Mouse (Mus musculus) gastrocnemius, postnatal 4 days (tissue): ENCODE data around the gene Ulk4. TPM values are rescaled to one million over a fixed set of nuclear protein-coding genes. Genes with fewer than 3 reads are reported as not detected.

Source experiments
- DNase-seq, 2 experiments: peaks; one replicate each; pipeline ENCODE4 v3.0.0; 2021 to 2022; ENCODE audit warnings: low spot score in 2 of 2, mixed read lengths in 2 of 2
- total RNA-seq, 2 experiments: library from RNA; stranded (reverse); gene quantifications; 2 replicates each; pipeline ENCODE4 v1.2.3; 2021

The Ulk4 gene
- total RNA-seq, 2 experiments from 2014 or later, result 2.2 to 2.3 TPM

DNA sequence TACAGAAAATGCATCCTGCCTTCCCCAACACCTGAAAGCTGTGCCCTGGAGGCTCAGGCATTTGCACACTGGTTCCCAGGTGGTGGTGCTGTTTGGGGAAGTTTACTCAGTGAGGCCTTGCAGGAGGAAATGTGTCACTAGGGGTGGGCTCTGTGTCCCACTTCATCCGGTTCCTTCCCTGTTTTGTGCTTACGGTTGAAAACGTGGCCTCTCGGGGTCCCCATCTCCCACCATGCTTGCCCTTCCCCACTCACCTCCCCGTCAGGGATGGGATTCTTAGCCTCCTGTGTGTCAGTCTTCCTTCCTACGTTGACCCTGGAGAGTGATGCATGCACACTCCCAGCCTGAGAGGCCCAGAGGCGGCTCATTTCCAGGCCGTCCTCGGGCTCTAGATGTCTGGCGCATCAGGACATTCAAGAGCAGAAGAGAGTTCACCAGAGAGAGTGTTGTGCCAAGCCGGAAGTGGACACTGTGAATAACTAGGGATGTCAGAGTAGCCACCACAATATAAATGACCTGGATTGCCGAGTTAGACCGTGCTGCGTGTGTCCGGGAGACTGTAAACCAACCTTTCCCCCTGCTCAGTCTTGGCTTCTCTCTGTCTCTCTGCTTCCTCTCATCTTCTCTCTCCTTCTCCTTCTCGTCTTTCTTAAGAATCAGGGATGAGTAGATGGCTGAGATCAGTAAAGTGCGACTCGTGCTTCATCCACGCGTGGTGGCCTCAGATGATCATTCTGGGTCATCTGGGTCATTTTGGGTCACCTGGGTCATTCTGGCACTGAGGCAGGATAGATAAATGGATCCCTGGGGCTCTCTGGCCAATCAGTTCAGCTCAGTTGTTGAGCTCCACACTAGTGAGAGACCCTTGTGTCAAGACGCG is 24.3 kb upstream of the Ulk4 start:
- DNase-seq, result no peak

DNA sequence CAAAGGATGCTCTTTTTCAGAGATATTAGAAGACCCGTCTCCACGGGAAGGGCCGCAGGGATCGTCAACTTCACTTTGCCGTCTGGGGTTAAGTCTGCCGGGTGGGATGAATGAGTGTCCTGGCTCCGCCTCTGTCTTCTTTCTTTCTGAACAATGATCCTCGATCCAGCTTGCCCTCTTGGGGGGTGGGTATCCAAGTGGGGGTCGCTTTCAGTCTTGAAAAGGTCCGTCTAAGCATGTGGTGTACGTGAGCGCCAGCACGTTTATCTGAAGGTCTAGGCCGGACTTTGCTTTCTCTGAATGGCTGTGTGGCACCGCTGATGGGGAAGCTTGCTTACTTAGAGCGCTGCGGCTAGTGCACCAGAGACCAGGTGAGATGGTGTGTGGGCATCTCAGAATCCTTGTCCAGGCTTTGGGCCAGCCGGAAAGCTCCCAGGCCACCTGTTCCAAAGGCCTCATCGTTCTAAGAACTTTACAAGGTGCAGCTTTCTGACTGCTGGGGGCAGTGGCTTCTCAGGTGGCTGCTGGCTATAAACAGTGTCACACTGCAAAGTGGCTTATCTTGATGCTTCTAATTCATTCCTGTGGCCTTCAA is 23.1 kb upstream of the Ulk4 start:
- no peak for DNase-seq

DNA sequence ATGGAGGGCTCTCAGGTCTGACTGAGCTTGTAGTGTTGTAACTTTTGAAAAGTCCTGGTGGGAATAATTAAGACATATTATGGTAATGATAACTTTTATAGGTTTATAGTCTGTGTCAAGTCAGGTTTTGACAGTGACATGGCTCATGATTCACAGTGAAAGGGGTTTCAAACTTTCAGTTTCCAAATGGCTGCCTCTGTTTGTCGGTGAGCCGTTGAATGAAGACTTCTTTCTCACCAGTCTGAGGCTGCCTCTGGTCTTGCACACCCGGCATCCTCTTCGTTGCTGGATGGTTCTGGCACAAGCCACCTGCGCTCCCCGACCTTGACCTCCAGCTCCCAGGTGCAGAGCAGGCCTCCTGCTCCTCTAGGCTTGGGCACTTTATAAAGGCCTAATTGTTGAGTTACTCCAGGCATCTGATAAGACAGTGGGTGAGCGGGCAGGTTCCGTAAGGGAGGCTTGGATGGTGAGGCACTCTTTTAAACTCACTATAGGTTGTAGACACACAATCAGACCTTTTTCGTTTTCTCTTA is 22.3 kb upstream of the Ulk4 start:
- no peak for DNase-seq

DNA sequence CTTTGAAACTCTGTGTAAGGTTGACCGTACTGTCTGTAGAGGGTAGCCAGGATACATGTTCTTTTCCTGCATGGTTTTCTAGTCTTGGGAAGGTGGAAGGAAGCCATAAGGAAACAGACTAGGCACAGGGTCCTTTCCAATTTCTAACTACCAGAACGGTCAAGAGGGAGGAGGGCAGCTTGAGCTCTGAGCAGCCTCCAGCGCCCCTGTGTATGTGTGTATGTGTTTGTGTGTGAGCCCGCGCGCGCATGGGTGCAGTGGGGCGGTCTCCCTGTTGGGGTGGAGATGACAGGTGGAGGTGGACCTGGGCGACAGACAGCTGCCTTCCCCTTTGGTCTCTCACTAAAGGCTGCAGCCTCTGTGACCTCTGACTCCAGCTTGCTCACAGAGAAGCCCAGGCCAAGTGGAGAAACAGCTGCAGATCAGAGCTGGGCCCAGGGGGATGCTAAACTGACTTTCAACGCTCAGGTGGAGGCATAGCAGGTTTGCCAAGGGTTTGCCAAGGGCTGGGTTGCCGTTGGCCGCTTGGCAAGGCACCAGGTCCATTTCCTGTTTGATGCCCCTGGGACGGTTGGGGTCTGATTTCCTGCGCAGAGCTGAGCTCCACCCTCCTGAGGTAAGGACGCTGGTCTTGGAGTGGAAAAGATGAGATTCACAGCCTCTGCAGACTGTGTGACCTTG is 21.6 kb upstream of the Ulk4 start:
- DNase-seq, result peak in 1 of 2 experiments; percentile 45

DNA sequence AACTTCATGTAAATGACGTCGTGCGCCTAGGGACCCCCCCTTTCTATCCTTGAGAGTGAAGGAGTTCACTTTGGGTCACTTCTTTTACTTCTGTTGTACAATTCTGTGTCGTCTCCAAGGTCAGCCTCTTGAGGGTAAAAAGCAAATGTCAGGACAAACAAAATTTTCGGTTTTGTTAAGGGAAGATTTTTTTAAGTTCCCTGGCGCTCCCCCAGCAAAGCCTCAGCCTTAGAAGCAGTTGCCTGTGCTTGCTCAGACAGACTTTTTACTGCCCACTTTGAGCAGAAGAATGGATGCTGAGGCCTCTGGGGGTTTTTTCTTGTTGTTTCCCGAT is 21.0 kb upstream of the Ulk4 start:
- DNase-seq, result no peak

DNA sequence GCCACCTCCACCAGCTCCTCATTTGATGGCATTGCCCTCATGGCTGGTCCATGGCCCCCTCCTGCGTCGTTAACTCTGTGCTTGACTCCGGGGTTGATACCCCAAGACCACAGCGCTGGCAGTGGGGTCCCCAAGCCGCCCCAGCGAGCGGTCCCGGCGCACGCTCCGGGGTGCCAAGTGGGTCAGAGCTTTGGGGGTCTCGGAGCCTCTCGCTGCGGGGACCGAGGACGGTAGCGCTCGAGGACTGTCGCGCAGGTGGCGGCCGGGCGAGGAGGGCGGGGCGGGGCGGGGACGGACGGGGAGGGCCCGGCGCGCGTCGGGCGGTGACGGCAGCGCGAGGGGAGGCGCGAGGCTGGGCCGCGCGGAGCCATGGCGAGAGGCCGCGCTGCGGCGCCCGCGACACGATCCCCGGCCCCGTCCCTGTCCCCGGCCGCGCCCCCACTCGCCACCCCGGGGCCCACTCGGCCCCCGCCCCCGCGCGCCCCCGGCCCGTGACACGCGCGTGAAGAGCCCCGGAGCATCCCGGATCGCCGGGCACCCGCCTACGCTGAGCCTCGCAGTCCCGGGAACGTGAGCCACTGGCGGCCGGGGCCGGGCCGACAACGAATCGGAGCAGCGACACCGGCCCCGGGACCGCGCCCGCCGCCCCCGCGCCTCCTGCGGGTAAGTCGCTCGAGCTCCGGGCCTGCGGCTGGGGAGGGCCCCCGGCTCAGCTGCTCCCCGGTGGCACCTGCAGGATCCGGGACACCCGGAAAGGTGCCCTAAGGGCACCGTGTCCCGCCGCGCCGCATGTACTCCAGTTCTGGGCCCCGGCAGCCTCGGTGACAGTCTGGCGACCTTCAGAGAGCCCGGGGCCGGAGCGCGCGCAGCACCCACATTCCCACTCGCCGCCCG is 20.4 kb upstream of the Ulk4 start, which contains the start of gene Trak1:
Trak1 (plus strand) TSS at position 332 of the 894 bp plus-strand sequence.
- DNase-seq, result peak; percentile 59 to 74

DNA sequence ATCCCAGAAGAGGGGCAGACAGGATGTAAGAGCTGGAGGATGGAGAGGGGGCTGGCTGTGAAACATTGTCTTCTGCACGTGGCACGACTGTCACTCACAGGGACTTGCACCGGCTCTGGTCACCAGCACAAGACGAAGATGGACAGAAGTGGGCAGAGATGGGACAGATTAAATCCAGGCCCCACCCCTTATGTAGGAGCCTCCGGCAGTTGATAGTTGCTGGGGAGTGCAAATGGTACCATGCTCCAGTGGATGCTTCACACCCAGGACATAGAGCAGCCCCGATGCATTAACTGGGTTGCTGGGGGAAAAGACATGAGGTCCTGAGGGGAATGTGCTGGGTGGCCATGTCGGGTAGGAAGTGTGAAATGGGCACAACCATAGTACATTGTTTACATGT is 18.2 kb upstream of the Ulk4 start:
- DNase-seq, result no peak

DNA sequence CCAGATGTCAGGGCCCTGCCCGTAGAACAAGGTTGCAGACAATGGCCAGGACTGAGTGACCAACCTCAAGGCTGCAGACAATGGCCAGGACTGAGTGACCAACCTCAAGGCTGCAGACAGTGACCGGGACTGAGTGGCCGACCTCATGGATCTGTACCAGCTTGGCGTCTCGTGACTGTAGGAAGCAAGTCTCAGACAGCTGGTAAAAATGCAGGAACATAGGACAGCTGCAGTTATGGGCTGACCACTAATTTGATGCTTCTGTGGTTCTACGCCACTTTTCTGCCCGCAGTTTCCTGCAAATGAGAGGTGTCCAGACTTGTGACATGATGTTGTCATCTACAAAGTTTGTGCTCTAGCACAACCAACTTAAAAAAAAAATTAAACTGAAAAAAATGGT is 16.2 kb upstream of the Ulk4 start:
- no peak for DNase-seq

DNA sequence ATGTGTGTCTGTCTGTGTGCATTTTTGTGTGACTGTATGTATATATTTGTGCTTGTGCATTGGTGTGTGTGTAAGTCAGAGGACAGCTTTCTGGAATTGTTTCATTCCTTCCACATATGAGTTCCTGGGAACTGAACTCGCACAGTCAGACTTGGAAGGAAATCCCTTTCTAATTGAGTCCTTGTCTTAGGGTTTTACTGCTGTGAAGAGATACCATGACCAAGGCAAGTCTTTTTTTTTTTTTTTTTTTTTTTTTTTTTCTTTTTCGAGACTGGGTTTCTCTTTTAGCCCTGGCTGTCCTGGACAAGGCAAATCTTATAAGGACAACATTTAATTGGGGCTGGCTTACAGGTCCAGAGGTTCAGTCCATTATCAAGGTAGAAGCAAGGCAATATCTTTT is 14.3 kb upstream of the Ulk4 start:
- DNase-seq, result no peak

DNA sequence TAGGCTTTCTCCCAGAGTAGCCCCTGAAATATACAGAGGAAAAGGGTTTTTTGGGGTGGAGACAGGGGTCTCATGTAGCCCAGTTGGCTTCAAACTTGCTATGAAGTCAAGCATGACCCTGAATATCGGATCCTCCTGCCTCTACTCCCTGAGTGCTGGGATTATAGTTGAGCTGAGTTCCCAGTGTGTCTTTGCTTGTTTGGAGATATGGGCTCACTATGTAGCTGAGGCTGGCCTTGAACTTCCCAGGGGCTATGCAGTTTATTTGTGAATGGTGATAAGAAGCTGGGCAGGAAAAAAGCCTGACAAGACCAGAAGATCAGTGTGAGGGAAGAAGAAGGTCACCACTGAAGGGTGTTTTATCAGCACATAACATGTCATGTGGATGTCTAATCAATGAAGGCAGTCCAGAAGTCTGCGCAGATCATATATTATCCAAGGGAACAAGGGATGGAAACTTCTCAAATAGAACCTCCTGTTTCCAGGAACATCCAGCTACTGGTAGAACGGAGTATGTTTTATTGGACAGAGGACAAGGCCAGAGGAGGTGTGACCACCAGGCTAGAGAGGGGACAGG is 9.4 kb upstream of the Ulk4 start:
- DNase-seq, result no peak

DNA sequence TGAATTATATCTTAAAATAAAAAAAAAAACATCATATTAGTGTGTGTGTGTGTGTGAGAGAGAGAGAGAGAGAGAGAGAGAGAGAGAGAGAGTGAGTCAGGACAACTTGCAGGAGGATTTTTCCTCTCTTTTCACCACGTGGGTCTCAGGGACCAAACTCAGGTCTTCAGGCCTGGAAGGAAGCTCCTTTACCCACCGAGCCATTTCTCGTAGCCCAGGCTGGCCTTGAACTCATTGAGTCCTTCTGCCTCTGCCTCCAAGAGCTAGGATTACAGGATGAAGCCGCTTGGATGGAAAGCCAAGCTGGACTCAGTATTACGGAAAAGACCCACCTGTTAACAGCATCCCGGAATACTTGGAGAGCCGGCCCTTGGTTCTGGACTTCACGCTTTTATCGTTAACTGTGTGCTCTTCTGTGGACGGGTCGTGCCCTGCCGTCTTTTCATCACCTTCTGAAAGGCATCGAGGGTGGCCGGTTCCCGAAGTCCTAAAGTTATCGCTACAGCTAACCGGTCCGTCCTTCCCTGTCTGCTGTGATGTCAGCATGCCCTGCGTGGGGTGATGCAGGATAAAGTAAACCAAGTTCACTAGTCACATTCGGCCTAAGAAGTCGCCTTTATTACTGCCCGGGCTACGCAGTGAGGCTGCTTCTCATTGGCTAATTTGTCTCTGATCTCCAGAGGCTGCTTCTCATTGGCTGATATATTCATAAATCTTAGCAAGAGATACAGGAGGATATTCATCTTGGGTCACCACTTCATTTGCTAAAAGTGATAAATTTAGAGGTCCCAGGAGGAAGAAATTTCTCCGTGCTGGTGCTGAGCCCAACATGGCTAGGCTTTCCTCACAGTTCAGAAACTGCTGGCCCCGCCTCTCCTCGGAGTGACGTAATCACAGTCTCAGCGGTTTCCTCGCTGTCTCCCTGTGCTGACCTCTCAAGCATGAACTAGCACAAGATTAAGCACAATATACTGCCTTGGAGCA is 8.6 kb upstream of the Ulk4 start:
- DNase-seq, result peak in 1 of 2 experiments; percentile 63

DNA sequence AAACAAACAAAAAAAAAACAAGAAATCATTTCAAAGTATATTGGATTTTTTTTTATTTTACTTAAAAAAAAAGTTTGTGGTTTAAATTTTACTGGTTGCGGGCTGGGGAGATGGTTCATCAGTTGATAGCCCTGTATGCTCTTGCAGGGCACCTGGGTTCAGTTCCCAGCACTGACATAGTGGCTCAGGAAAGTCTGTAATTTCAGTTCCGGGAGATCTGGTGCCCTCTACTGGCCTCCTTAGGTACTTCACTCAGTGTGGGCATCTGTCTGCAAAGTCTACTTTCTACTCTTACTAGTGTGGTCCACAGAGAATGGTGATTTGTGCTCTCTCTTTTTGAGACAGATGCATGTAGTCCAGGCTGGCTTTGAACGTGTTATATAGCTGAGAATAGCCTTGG is 7.4 kb upstream of the Ulk4 start:
- no peak for DNase-seq

DNA sequence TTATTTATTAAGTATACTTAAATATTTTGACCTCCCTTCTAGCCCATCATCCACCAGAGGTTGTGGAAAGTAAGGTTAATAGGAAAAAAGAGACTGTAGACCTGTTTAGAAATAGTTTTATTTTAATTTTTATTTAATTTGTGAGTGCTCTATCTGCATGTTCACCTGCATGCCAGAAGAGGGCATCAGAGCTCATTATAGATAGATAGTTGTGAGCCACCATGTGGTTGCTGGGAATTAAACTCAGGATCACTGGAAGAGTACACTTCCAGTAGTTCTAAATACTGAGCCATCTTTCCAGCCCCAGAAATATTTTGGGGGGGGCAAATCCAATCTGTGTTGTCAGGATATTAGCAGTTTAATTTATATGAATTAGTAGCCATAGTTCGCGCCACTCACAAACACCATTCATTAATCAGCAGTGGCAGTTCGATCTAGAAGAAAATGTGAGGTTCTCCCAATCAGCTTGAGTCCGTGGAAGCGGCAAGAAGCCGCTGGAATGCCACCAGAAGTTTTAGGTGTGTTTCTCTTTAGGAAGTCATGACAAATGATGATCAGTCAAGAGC is 6.7 kb upstream of the Ulk4 start:
- no peak for DNase-seq

DNA sequence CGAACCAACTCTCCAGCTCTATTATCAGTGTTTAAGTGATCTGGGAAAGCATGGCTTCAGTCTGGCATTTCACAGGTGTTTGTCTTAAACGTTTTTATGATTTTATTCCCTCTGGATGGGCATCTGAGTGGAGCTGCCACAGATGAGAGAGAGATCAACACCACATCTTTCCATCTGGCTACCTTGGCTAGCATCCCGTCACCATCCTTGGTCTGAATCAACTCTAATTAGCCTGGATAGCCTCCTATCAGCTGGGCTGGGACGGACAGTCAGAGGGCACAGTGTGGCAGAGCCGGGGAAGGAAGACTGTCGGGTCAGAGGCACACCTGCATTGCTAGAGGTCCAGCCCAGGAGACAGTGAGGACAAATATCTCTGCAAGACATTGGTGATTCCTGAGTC is 4.9 kb upstream of the Ulk4 start:
- no peak for DNase-seq

DNA sequence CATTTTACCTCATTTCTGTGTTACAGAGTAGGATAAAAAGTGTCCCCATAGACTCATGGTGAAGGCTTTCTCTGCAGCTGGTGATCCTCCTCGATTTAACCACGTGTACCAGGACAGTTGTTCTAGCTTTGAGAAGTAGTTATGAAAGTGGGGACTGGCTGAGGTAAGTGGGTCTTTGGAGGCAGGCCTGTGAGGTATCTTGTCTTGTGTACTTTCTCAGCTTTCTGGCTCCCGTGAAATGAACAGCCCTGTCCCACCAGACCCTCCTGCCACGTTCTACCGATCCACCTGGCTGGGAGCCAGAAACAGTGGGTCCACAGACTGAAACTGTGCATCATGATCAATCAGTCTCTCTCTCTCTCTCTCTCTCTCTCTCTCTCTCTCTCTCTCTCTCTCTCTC is 2.2 kb upstream of the Ulk4 start:
- no peak for DNase-seq

DNA sequence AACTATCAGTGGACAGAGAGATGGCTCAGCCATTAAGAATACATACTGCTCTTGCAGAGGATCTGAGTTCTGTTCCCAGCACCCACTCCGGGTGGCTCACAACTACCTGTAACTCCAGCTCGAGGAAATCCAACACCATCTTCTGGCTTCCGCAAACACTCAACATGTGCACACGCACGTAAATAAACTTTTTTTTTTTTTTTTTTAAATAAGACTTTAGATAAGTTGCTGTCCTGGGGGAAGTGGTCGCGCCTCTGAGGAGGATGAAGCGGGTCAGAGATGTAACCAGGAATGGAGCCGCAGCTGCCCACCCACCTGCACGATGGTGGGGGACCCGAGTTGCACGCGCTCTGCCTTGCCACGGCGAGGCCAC is 266 bp downstream of the Ulk4 start:
- DNase-seq, result no peak

DNA sequence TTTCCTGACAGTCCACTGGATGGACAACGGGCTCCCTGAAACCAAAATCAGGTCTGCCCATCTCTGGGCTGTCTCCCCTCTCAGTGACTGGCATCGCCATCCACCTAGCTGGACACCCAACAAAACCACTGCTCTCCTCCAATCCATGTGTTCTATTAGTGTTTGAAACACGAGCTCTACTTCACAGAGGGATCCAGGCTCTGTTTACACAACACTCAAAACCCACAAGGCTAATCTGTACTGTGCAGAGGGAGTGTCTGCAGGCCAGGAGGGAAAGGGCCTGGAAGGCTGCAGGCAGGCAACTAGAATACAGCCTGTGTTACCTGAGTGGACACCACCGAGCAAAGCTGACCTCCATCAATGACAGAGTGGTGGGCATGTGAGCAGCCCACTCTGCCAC is 5.4 kb downstream of the Ulk4 start:
- no peak for DNase-seq

DNA sequence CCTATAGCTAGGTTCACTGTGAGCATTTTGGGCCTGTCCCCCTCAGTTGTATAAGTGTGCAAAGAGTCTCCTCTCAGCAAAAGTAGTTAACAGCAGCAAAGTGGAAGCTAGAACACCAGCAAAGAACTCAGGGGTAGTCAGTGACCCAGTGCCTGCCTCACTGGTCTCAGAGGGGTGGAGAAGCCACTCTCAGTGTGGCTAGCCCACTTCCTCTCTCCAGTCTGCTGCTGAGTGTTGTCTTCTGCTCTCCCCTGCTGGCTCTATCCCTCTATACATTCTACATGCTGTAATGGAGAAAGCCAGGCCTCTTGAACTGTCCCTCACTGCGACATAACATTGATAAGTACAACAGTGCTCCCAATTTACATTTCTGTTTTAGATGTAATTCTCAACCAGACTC is 5.8 kb downstream of the Ulk4 start:
- DNase-seq, result no peak

DNA sequence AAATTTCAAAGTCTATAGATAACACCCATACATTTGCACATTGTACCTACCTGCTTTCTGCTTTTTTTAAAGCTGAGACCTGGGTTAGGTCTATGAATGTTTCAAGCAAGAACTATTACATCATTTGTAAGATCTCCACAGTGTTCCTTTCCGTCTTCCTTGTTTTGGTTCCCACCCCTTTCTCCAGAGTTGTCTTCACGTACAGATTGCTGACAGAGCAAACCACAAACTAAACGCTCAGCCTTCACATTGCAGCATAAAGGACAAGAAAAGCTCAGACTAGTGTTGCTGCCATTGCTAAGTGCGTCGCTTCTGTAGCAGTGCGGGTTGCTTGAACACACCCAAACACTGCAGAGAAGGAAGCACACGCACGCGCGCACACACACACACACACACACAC is 11.7 kb downstream of the Ulk4 start:
- no peak for DNase-seq
